Mouse (Mus musculus) testis, adult 2 months (tissue): ENCODE data around the gene Gadd45gip1. TPM values are rescaled to one million over a fixed set of nuclear protein-coding genes. Genes with fewer than 3 reads are reported as not detected.
"Not testable (repeated sequence)": the region's sequence is repeated elsewhere in the genome, so short reads cannot be mapped to it uniquely, and the experiment has no call there.

ENCODE experiments used
- H3K27ac ChIP-seq: fragments of 200-500 bp; 2 replicates; pipeline ENCODE4 v1.5.1; 2012; ENCODE audit warnings: low read depth, low read length; ENCODE audit not compliant: control insufficient read depth, insufficient read depth
- H3K27me3 ChIP-seq: fragments of 200-500 bp; 2 replicates; pipeline ENCODE4 v1.6.1; 2012; ENCODE audit warnings: mild to moderate bottlenecking, low read length, moderate library complexity; ENCODE audit not compliant: control insufficient read depth, insufficient read depth
- H3K36me3 ChIP-seq: fragments of 200-500 bp; 2 replicates; pipeline ENCODE4 v1.6.1; 2012; ENCODE audit warnings: mild to moderate bottlenecking, low read length; ENCODE audit not compliant: control insufficient read depth, insufficient read depth
- H3K4me1 ChIP-seq: fragments of 200-500 bp; 2 replicates; pipeline ENCODE4 v1.6.1; 2012; ENCODE audit warnings: low read length; ENCODE audit not compliant: control insufficient read depth, insufficient read depth
- H3K4me3 ChIP-seq: fragments of 200-500 bp; 2 replicates; pipeline ENCODE4 v1.5.1; 2012; ENCODE audit warnings: low read depth, mild to moderate bottlenecking, low read length, moderate library complexity, mixed read lengths; ENCODE audit not compliant: control insufficient read depth
- CTCF ChIP-seq: fragments of 200-500 bp; IDR thresholded peaks from 2 replicates; pipeline ENCODE4 v1.5.1; 2012; ENCODE audit warnings: low read depth, mild to moderate bottlenecking, inconsistent platforms, low read length, moderate library complexity; ENCODE audit not compliant: control insufficient read depth, insufficient read depth, insufficient replicate concordance
- POLR2A ChIP-seq: fragments of 200-500 bp; IDR thresholded peaks from 2 replicates; pipeline ENCODE4 v1.6.1; 2012; ENCODE audit warnings: low read depth, mild to moderate bottlenecking, inconsistent platforms, low read length, moderate library complexity; ENCODE audit not compliant: control insufficient read depth
- polyA plus RNA-seq: library from polyadenylated mRNA; depleted of rRNA; stranded (reverse); fragments of >200 nt; gene quantifications from 2 replicates; pipeline ENCODE4 v1.2.3, GENCODE M21; 2012

The Gadd45gip1 gene
- polyA plus RNA-seq, 1 experiment: 9.4 TPM

DNA sequence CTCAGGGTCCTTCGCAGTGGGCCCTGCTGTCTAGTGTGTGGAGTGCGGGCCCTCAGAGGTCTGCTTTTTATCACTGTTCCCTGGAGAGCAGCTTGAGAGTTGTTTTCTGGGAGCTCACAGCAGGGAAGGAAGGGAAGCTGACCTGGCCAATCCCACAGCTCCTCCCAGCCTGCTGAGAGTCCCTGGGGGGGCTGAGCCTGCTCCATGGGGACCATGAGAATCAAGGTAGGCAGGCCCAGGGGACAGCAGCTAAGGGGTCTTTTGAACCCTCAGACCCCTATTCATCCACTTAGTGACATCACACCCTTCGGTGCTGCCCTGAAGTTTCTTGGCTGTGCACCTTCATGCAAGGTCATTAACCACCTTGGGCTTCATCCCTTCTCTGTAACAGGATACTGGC, 8.6 kb upstream of the Gadd45gip1 start, which contains the start of gene Dand5:
Gene Dand5 (minus strand): TSS at position 101 of the 400 bp plus-strand sequence.
- Histone ChIP-seq H3K36me3 (no peaks in the 10 kb centered on the region), H3K27ac (no peak within 1 kb of the TSS), H3K27me3 (no peaks in the 10 kb centered on the region), H3K4me3 (no peak within 1 kb of the TSS; the same call in 1 of the 2 replicates), H3K4me1 (peaks cover 4% of the 10 kb centered on the region)
- TF ChIP-seq POLR2A: no peak

GRCm38 (mm10) chr8:84823653-84824052, 7.7 kb upstream of the Gadd45gip1 start:
- peaks cover 4% of the 10 kb centered on the region for H3K4me1 ChIP-seq
- H3K27me3 ChIP-seq: no peaks in the 10 kb centered on the region
- no peak overlapping the region; the same call in 1 of the 2 replicates for H3K4me3 ChIP-seq
- TF ChIP-seq POLR2A: no peak
- peak; percentile 76; the same call in 1 of the 2 replicates for TF ChIP-seq CTCF
- H3K27ac ChIP-seq: no peak overlapping the region
- no peaks in the 10 kb centered on the region for H3K36me3 ChIP-seq

DNA sequence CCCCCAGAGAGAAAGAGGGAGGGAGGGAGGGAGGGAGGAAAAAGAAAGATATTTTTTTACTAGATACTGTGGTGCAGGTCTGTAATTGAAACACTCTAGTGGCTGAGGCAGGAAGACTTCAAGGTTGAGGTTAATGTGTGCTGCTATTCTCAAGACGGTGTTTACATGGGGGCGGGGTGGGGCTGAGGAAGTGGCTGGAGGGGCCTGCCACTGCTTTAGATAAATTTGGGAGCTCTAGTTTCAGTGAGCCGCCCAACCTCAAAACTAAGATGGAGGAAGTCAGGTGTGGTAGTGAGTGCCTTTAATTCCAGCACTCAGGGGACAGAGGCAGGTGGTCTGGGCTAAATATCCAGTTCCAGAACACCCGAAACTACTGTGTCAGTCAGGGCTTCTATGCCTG, 5.7 kb upstream of the Gadd45gip1 start:
- no peak overlapping the region for H3K4me3 ChIP-seq
- no peak overlapping the region for H3K27ac ChIP-seq
- no peaks in the 10 kb centered on the region for H3K27me3 ChIP-seq
- no peak for TF ChIP-seq POLR2A
- no peak for TF ChIP-seq CTCF
- H3K4me1 ChIP-seq: peaks cover 4% of the 10 kb centered on the region
- no peaks in the 10 kb centered on the region for H3K36me3 ChIP-seq

- H3K4me1 ChIP-seq, H3K36me3 ChIP-seq, H3K27ac ChIP-seq, H3K27me3 ChIP-seq, H3K4me3 ChIP-seq: not testable (repeated sequence)
These were observed 4.8 kb upstream of the Gadd45gip1 start for GRCm38 (mm10) chr8:84826518-84826917.

DNA sequence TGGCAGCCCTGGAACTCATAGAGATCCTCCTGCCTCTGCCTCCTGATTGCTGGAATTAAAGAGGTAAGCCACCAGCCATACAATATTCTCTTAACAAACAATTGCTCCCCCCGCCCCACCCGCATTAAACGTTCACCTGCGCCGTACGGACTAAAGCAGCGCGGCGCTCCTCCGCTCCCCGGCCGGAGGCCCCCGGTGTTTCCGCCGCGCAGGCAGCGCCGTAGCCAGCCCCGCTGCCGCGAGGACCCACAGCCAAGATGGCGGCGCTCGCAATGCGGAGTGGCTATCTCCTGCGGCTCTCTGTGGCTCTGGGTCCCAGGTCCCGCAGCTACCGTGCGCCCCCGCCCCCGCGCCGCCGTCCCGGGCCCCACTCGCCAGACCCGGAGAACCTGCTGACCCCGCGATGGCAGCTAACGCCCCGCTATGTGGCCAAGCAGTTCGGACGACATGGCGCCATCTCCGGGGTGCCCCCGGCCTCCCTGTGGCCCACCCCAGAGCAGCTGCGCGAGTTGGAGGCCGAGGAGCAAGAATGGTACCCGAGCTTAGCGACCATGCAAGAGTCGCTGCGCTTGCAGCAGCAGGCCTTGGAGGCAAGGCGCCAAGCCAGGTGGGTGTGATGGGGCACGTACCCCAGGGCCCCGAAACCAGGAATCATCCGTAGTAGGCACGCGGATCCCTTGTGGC, 854 bp downstream of the Gadd45gip1 start:
- TF ChIP-seq CTCF (no peak), POLR2A (peak; percentile 67)
- no peaks in the 10 kb centered on the region for H3K36me3 ChIP-seq
- H3K4me1 ChIP-seq: peaks cover 2% of the 10 kb centered on the region
- H3K27me3 ChIP-seq: no peaks in the 10 kb centered on the region
- peak overlapping the region; percentile 71 for H3K27ac ChIP-seq
- peak overlapping the region; percentile 84 for H3K4me3 ChIP-seq

DNA sequence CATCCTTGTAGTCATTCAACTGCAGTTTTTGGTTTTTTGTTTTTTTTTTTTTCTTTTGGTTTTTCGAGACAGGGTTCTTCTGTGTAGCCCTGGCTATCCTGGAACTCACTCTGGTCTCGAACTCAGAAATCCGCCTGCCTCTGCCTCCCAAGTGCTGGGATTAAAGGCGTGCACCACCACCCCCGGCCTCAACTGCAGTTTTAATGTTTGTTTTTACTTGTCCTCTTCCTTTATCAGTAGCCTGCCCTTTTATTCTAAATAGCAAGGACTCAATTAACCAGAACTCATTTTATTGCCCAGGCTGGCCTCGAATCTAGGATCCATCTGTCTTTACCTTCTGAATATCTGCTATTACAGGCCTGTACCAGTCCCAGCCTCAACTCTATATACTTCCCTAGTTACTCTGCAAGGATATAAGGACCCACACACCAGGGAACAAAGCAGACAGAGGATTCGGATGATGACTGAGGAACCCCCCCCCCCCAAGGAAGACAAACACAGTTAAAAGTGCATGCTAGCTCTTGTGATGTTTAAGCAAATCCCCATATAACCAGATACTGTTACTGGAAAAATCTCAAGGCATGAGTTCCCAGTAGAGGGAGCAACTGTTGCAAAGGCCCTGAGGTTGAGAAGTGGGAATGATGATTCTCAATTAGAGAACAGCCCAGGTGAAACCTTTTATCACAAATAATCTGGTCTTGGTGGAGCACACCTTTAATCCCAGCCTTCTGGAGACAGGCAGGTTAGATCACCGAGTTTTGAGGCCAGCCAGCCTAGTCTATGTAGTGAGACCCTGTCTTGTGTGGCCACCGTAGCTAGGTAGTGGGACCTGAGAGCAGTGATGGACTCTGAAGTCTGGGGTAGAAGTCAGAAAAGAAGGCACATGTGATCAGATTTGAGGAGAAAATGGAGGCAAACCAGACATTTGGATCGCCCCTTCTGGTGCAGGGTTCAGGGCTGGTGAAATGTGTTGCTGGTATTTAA, 1.7 kb downstream of the Gadd45gip1 start:
- no peaks in the 10 kb centered on the region for H3K27me3 ChIP-seq
- TF ChIP-seq CTCF (no peak), POLR2A (no peak)
- peak overlapping the region; percentile 71 for H3K27ac ChIP-seq
- peaks cover 8% of the 10 kb centered on the region for H3K4me1 ChIP-seq
- H3K4me3 ChIP-seq: peak overlapping the region; percentile 84
- peaks cover 1% of the 10 kb centered on the region; the same call in 1 of the 2 replicates for H3K36me3 ChIP-seq

GRCm38 (mm10) chr8:84834002-84834865, 2.9 kb downstream of the Gadd45gip1 start:
- Histone ChIP-seq H3K4me1 (peaks cover 8% of the 10 kb centered on the region), H3K36me3 (peaks cover 1% of the 10 kb centered on the region; the same call in 1 of the 2 replicates), H3K27ac (peak overlapping the region; percentile 45; the same call in 1 of the 2 replicates), H3K4me3 (no peak overlapping the region), H3K27me3 (no peaks in the 10 kb centered on the region)
- TF ChIP-seq CTCF (no peak), POLR2A (no peak)
